Mouse (Mus musculus) heart, postnatal 14 days (tissue): ENCODE data around the gene Gm20696. TPM values are rescaled to one million over a fixed set of nuclear protein-coding genes. Genes with fewer than 3 reads are reported as not detected.

Experiments used
- DNase-seq, 2 experiments: peaks; one replicate each; pipeline ENCODE4 v3.0.0; 2021 to 2022
- intact Hi-C: fragments of 180-260 bp; cut with DNase I; formaldehyde crosslinking; loops from one replicate; pipeline ENCODE4 v1.15.1; 2025
- total RNA-seq, 2 experiments: library from RNA; stranded (reverse); gene quantifications; 2 replicates each; pipeline ENCODE4 v1.2.3; 2021

The Gm20696 gene
- total RNA-seq, 2 experiments from 2014 or later, result 2.3 to 3.2 TPM

- DNase-seq, result no peak
- intact Hi-C loops, result no loop called here
Measured at GRCm38 (mm10) chr6:99347836-99348235, 318.8 kb downstream of the Gm20696 start.

- intact Hi-C loops, result no loop called here
- DNase-seq, result no peak
Measured at GRCm38 (mm10) chr6:99344966-99345365, 321.6 kb downstream of the Gm20696 start.

DNA sequence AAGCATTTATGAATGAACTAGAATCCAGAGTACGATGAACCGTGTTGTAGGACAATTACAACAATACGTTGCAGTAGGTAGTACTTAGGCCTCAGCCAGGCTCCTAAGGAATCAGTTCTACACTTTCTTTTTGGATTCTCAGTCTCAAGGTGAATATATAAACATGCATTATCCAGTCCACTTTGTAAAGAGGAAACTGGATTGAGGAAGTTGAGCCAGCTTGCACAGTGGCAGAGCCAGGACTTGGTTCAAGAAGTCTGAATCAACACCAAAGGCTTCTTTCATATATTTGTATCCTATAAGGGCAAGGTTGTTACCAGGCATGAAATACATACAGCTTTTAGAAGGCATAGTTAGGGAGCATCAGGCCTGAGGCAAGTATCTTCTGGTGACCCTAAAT, 322.2 kb downstream of the Gm20696 start:
- DNase-seq, result no peak
- intact Hi-C loops, result no loop called here

- DNase-seq, result no peak
- intact Hi-C loops, result no loop called here
Measured at GRCm38 (mm10) chr6:99343815-99344214, 322.8 kb downstream of the Gm20696 start.

DNA sequence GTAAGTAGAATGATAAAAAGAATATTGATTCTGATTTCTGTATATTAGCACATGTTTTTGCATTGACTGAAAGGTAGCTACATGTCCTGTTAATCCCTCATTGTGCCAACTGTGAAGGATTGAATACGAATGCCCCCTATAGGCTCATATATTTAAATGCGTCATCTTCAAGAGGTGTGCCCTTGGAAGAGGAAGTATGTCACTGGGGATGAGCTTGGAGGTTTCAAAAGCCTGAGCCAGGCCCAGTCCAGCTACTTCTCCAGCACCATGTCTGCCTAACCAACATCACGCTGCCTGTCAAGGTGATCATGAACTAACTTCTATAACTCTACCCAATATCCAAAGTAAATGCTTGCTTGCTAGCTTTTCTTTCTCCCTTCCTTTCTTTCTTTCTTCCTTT, 324.2 kb downstream of the Gm20696 start:
- intact Hi-C loops, result no loop called here
- DNase-seq, result no peak

GRCm38 (mm10) chr6:99340902-99341301, 325.7 kb downstream of the Gm20696 start:
- no peak for DNase-seq
- intact Hi-C loops, result no loop called here

GRCm38 (mm10) chr6:99339986-99340721, 326.4 kb downstream of the Gm20696 start:
- intact Hi-C loops, result loop anchor here (5.0 kb wide), 1 partner anchor 73 kb away; no protein-coding TSS in a partner anchor
- no peak for DNase-seq

GRCm38 (mm10) chr6:99339343-99339620, 327.3 kb downstream of the Gm20696 start:
- intact Hi-C loops, result loop anchor here (5.0 kb wide), 1 partner anchor 72 kb away; no protein-coding TSS in a partner anchor
- no peak for DNase-seq

DNA sequence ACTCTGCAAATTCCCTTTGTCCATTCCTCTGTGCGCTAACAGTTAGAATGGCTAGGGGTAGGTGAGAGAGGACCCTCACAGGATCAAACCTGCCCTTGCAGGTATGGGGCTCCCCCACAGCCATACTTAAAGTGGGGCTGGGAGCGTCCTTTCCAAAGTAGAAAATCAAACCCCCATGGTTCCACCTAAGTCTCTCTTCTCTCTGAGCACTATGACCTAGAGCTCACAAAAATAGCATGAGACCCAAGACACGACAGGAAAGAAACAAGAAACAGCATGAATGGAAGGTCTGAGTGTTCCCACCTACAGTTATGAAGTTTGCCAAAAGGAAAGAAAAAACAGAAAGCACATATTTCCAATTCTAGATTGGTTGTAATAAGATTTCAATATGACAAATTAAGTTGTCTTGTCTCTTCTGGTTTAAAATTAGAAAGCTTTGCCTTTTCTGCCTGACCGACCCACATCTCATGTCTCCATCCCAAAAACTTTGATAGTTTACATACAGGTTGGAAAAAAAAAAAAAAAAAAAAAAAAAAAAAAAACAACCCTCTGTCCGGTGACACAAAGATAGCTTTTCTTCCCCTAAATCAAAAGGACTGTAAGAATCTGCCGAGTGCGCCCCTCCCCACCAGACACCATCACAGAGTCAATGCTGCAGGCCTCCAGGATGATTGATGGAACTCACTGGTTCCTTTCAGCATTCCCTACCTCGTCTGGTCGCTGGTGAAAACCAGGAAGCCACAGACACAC, 327.8 kb downstream of the Gm20696 start:
- no peak for DNase-seq
- intact Hi-C loops, result loop anchor here (5.0 kb wide), 1 partner anchor 71 kb away; no protein-coding TSS in a partner anchor

- no peak for DNase-seq
- intact Hi-C loops, result loop anchor here (5.0 kb wide), 1 partner anchor 71 kb away; no protein-coding TSS in a partner anchor
Measured at GRCm38 (mm10) chr6:99338174-99338573, 328.4 kb downstream of the Gm20696 start.

DNA sequence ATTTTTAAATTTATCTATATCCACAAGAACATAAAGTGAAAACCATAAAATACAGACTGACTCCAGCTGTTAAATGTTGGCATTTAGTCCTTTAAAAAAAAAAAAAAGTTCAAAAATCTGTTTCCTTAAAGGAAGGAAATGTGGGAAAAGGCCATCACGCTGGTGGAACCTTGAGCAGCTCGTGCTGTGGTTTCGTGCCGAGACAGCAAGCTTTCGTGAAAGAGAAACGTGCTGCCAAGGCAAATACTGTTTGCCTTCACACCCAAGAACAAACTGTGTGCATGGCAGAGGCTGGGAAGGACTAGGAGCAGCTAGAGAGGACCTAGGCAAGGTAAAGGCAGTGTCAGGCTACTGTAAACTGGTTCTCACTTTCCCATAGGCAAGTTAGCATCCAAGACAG, 329.0 kb downstream of the Gm20696 start:
- peak in 1 of 2 experiments; percentile 29 for DNase-seq
- intact Hi-C loops, result loop anchor here (5.0 kb wide), 1 partner anchor 70 kb away; no protein-coding TSS in a partner anchor

- intact Hi-C loops, result loop anchor here (5.0 kb wide), 1 partner anchor 69 kb away; no protein-coding TSS in a partner anchor
- DNase-seq, result no peak
Measured at GRCm38 (mm10) chr6:99336191-99336590, 330.4 kb downstream of the Gm20696 start.

DNA sequence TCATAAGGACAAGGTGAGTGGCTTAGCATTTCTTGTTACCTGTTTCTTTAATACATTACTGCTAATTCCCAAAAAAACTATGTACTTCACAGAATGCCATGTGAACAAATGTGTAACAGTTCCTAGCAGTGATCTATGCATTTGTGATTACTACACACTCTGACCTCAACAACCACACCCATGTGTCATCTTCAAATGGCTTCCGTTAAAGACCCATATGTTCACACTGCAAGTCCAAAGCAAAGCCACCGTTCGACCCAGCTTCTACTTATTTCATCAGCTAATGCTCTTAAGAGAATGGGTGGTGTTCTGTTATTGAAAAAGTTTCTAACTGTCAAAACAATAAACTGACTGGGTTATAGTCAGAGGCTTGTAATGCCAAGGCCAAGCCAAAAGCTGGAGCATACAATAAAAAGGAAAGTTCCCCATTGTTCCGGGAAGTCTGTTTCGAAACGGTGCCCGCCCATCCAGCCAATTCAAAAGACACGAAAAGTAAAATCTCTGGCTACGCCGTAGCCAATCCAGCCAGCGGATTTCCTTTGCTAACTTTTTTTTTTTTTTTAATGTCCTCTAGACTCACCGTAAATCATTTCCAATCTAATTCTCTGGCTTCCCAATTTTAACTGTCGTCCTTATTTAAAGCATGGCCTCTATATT, 331.3 kb downstream of the Gm20696 start:
- no peak for DNase-seq
- intact Hi-C loops, result loop anchor here (5.0 kb wide), 1 partner anchor 68 kb away; no protein-coding TSS in a partner anchor

DNA sequence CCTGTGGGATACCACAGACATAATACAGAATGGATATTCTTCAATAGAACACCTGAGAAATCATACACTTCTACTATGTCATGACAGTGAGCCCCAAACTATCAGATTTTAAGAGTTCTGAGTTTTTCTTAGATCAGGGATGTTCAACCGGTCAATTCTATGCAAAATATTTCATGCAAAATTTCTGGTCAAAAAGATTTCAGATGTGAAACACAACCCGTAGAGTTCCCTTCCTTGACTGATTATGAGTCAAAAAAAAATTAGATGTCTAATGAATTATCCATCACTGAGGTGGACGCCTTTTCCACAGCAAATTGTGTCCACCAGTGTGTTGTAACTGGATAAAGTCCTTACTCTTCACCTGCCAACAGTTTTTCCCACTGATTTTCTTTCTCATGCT, 332.3 kb downstream of the Gm20696 start:
- intact Hi-C loops, result no loop called here
- no peak for DNase-seq

DNA sequence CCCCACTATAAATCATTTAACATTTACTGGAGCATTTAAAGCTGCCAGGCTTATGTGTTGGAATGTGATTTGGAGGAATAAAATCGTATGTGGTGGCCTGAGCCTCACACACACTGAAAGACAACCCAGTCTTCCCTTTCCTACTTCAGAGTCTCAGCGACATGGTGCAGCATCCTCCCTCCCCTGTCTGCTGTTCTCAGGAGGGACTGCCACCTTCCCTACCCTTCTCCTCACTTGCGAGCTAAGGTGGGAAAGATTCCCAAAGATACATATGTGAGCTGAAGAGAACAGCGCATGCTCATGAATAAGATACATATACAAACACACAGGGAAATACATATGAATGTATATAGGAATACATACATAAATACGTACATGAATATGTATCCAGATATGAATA, 333.5 kb downstream of the Gm20696 start:
- DNase-seq, result no peak
- intact Hi-C loops, result no loop called here

DNA sequence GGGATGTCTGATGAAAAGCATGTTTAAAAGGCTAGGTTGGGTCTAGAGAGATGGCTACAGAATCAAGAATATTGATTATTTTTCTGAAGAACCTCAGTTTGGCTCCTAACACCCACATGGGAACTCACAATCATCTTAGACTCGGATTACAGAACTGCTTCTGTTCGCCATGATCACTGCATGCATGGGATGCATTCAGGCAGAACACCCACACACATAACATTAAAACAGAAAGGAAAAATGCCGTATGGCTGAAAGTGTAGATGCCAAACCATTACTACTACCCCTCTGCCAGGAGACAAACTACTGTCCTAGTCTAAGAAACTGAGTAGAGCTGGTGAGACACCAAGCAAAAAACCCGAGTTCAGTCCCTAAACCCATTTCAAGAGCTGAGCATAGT, 336.4 kb downstream of the Gm20696 start:
- intact Hi-C loops, result no loop called here
- no peak for DNase-seq

DNA sequence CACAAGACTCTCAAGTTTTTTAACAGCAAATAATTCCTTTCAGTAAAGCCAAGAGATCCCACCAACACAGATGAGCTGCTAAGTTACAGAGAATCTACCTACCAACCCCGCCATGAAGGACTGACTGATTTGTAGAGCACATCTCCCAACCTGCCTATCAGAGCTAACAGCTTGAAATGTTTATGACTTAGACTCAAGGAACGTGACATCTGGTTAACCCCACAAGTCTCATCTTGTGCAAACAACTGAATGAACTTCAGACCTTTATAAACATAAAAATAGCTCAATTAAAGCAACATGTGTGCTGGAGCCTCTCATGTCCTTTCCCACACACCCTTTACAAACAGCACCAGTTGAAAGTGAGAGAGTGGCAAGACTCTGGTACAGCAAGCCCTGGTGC, 338.0 kb downstream of the Gm20696 start:
- intact Hi-C loops, result no loop called here
- no peak for DNase-seq

GRCm38 (mm10) chr6:99328146-99328545, 338.5 kb downstream of the Gm20696 start:
- no peak for DNase-seq
- intact Hi-C loops, result no loop called here

DNA sequence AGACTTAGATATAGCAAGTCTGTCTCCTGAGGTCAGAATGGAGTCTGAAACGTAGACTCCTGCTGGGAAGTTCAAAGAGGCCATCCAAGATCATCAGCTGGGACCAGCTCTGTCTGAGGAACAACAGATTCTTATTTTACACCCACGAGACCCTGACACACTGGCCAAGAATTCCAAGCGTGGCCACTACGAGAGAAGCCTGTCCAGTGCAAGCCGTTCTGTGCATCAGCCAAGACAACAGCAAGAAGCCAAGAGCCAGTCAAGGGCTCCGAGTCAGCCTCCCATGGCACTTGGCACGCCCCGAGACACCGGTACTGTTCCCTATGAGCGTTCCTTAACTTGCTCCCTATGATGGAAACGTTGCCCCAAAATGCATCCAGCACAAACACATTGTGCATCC, 338.9 kb downstream of the Gm20696 start:
- intact Hi-C loops, result no loop called here
- peak; percentile 29 to 32 for DNase-seq

DNA sequence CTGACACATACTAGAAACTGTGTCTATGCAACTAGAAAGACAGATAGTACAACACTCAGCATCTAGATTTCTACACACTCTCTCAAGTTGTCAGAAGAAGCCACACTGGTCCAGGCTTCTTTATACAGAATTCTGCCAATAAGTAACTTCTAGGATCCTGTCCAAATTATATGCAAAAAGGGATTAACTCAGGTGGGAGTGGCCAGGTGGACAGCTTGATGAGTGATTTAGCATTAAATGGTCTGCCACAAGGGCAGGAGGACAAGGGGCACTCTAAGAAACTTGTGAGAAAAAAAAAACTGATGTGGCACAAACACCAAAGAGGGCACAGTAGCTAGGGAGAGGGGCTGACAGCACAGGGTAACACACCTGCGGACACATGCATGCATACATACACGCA, 340.7 kb downstream of the Gm20696 start:
- intact Hi-C loops, result no loop called here
- no peak for DNase-seq

DNA sequence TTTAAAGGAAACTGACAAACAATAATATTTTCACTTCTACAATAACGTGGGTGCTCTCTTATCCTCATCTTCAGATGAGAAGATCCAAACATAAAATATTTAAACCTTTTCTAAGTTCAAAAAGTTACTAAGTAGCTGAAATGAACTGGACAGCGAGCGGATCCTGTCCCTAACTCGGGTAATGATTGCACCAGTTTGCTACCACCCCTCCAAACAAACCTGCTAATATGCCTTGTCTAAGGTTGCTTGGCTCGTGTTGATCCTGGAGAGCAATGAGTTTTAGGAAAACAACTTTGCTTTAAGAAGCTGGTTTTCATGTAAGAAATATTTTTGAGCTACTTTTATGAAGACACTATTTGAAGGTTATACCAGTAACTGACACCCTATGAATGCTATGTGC, 341.1 kb downstream of the Gm20696 start:
- intact Hi-C loops, result no loop called here
- DNase-seq, result no peak
